In genomic region chr12:28598526-28598991, GRCm38 (mm10) we compare ENCODE assay signal across 20 mouse cellular contexts. TPM values are rescaled to one million over a fixed set of nuclear protein-coding genes. Genes with fewer than 3 reads are reported as not detected.
"Had no signal": no experiment of that assay in that cellular context is flagged by ENCODE, and none has a peak within 500 bp of the region (broad histone marks: within the 10 kb centered on the region; RNA-seq: fewer than 3 reads in every experiment).

No protein-coding gene starts in this region.

- H3K9me3 ChIP-seq: limb, embryonic 10.5 days; liver, embryonic 15.5 days; neural tube, embryonic 15.5 days had no signal

- H3K27ac ChIP-seq: left cerebral cortex, adult 2 months; limb, embryonic 10.5 days; liver, embryonic 15.5 days had no signal

- H3K4me2 ChIP-seq: liver, embryonic 11.5 days; liver, embryonic 15.5 days; neural tube, embryonic 15.5 days had no signal

- H3K4me3 ChIP-seq: left cerebral cortex, adult 2 months; limb, embryonic 10.5 days; liver, embryonic 15.5 days; neural tube, embryonic 15.5 days had no signal

- ATAC-seq: lung, postnatal 0 days had no signal

- H3K36me3 ChIP-seq: limb, embryonic 10.5 days; liver, embryonic 15.5 days; neural tube, embryonic 15.5 days had no signal

- H3K27me3 ChIP-seq: liver, embryonic 15.5 days; neural tube, embryonic 15.5 days had no signal

- DNase-seq: kidney, adult 18-20 months; kidney, postnatal 14 days; lung, adult 2 months; lung, postnatal 36 days; right cerebral cortex, postnatal 4 days; spleen, adult 18-20 months; thymus, adult 2 months; thymus, postnatal 25 days had no signal

- H3K9ac ChIP-seq: liver, embryonic 15.5 days; neural tube, embryonic 15.5 days had no signal

- H3K4me1 ChIP-seq: liver, embryonic 15.5 days had no signal

RNA-seq across cellular contexts. Expression of gene Allc, which starts 16.2 kb away (rescaled TPM):
- total RNA-seq: megakaryocyte progenitor cell, adult 5-6 weeks had no signal
- polyA plus RNA-seq: kidney, embryonic 14.5 days; large intestine, adult 2 months; limb, embryonic 10.5 days; limb, embryonic 14.5 days; liver, embryonic 11.5 days; liver, embryonic 15.5 days; lung, adult 2 months; lung, postnatal 0 days; stomach, embryonic 14.5 days; urinary bladder, adult 2 months had no signal

RNA-seq across cellular contexts. Expression of gene Colec11, which starts 24.6 kb away (rescaled TPM):
- polyA plus RNA-seq: limb, embryonic 10.5 days had no signal

RNA-seq across cellular contexts. Expression of gene Dcdc2c, which starts 46.4 kb away (rescaled TPM):
- polyA plus RNA-seq: large intestine, adult 2 months; liver, embryonic 11.5 days; liver, embryonic 15.5 days; lung, adult 2 months; lung, postnatal 0 days; stomach, embryonic 14.5 days; thymus, adult 2 months; urinary bladder, adult 2 months had no signal
